Mouse (Mus musculus): ENCODE results near the gene Pelp1. TPM values are rescaled to one million over a fixed set of nuclear protein-coding genes. Genes with fewer than 3 reads are reported as not detected.
A peak's percentile ranks its signal among the peaks of the same experiment; 100 is the strongest.

Gene Pelp1
- polyA plus RNA-seq, 1 experiment from 2014 or later, result 34.0 TPM

DNA sequence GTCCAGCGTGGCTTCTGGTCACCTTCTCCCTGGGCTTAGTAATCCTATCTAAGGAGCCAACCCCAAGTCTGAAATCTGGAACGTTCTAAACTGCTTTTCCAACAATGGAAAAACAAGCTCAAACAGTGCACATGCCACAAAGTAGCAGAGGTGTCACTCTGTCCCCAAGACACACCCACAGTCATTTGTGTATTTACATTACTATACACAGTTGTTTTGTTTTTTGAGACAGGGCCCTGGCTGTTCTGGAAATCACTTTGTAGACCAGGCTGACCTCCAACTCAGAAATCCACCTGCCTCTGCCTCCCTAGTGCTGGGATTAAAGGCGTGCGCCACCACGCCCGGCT is 439 bp upstream of the Pelp1 start:
- H3K4me3 ChIP-seq (replicated peaks; ENCODE audit: low read depth, low read length), result peak overlapping the region; percentile 100
- peak overlapping the region; percentile 73; the same call in 1 of the 2 replicates for H3K27ac ChIP-seq (replicated peaks; ENCODE audit: low read depth, low read length)
- peaks cover 13% of the 10 kb centered on the region for H3K4me1 ChIP-seq (ENCODE audit: control insufficient read depth, insufficient read depth, low read length)
- peaks cover 7% of the 10 kb centered on the region; the same call in 1 of the 2 replicates for H3K36me3 ChIP-seq (ENCODE audit: control insufficient read depth, insufficient read depth, low read length)
- WGBS, result 63% methylated on average over 6 of the region's 6 CpGs
- H3K4me2 ChIP-seq (ENCODE audit: low read length), result peak overlapping the region; percentile 90
- peak overlapping the region; percentile 96 for H3K9ac ChIP-seq (replicated peaks; ENCODE audit: low read length)
- H3K9me3 ChIP-seq (ENCODE audit: control insufficient read depth, low read length), result no peaks in the 10 kb centered on the region
- no peaks in the 10 kb centered on the region for H3K27me3 ChIP-seq (ENCODE audit: control insufficient read depth, insufficient read depth, low read length)
- DNase-seq (no peak), ATAC-seq (ENCODE audit: low FRiP score, low TSS enrichment) (no peak)

DNA sequence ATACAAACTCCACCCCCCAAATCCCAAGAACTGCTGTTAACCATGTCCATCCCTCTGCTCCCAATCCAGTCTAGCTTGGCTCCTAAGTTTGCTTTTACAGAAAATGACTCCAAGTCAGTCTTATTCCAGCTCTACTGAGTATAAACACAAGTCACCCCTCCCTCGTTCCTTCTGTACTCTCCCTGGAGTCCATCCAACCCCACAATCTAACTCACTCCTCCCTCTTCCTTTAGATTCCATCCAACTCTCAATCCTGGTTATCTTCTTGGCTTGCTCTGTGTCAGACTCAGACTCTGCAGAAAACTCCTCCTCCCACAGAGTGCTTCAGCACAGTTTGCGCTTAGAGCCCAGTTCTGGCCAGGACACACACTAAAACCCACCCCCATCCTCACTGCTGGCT is 6.2 kb downstream of the Pelp1 start:
- Histone ChIP-seq H3K9ac (replicated peaks; ENCODE audit: low read length) (no peak overlapping the region), H3K4me3 (replicated peaks; ENCODE audit: low read depth, low read length) (no peak overlapping the region), H3K27ac (replicated peaks; ENCODE audit: low read depth, low read length) (no peak overlapping the region), H3K4me2 (ENCODE audit: low read length) (no peak overlapping the region), H3K9me3 (ENCODE audit: control insufficient read depth, low read length) (no peaks in the 10 kb centered on the region), H3K27me3 (ENCODE audit: control insufficient read depth, insufficient read depth, low read length) (no peaks in the 10 kb centered on the region), H3K4me1 (ENCODE audit: control insufficient read depth, insufficient read depth, low read length) (peaks cover 7% of the 10 kb centered on the region), H3K36me3 (ENCODE audit: control insufficient read depth, insufficient read depth, low read length) (peaks cover 61% of the 10 kb centered on the region)
- WGBS, result 91% methylated on average over 2 of the region's 2 CpGs
- DNase-seq (no peak), ATAC-seq (ENCODE audit: low FRiP score, low TSS enrichment) (no peak)

DNA sequence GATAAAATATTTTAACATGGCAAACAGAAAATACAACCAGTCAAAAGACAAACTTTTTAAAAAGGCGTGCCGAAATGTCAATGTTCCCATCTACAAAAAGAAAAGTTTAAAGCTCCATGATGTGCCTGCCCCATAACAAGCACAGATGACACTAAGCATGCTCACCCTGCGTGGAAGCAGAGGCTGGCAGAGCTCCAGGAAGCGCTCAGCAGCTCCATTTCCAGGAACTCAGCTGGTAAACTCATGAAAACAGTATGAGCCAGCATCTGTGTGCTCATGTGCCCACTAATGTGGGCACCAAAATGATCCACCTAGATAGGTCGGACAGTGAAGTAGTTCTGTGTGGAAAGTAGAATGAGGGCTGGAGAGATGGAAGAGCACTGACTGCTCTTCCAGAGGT is 20.4 kb downstream of the Pelp1 start:
- DNase-seq (no peak), ATAC-seq (ENCODE audit: low FRiP score, low TSS enrichment) (no peak)
- Histone ChIP-seq H3K4me2 (ENCODE audit: low read length) (no peak overlapping the region), H3K9me3 (ENCODE audit: control insufficient read depth, low read length) (no peaks in the 10 kb centered on the region), H3K27me3 (ENCODE audit: control insufficient read depth, insufficient read depth, low read length) (no peaks in the 10 kb centered on the region), H3K36me3 (ENCODE audit: control insufficient read depth, insufficient read depth, low read length) (peaks cover 40% of the 10 kb centered on the region), H3K27ac (replicated peaks; ENCODE audit: low read depth, low read length) (no peak overlapping the region), H3K9ac (replicated peaks; ENCODE audit: low read length) (no peak overlapping the region), H3K4me3 (replicated peaks; ENCODE audit: low read depth, low read length) (no peak overlapping the region), H3K4me1 (ENCODE audit: control insufficient read depth, insufficient read depth, low read length) (no peaks in the 10 kb centered on the region)
- WGBS, result 95% methylated on average over 5 of the region's 5 CpGs

DNA sequence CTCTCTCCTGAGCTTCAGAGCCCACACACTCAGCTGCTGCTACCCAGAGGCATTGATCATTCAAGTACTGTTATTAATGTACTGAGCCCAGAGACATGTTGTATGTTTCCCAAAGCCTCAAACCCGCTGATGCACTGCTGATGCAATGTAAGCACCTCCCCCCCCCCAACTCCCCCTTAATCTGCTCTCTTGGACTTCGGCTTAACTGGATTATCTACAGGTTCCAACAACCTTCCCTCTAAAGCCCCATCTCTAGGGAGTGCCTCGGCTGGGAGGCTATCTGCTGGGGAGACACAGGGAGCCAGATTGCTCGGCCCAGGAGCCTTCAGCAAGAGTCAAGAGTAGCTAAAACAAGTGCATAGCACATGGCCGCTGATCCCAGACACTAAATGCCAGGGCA is 22.4 kb downstream of the Pelp1 start:
- H3K9ac ChIP-seq (replicated peaks; ENCODE audit: low read length), result no peak overlapping the region
- ATAC-seq (ENCODE audit: low FRiP score, low TSS enrichment) (no peak), DNase-seq (no peak)
- no peaks in the 10 kb centered on the region for H3K27me3 ChIP-seq (ENCODE audit: control insufficient read depth, insufficient read depth, low read length)
- no peak overlapping the region for H3K27ac ChIP-seq (replicated peaks; ENCODE audit: low read depth, low read length)
- H3K36me3 ChIP-seq (ENCODE audit: control insufficient read depth, insufficient read depth, low read length), result peaks cover 23% of the 10 kb centered on the region
- no peak overlapping the region for H3K4me2 ChIP-seq (ENCODE audit: low read length)
- WGBS, result 60% methylated on average over 5 of the region's 5 CpGs
- H3K9me3 ChIP-seq (ENCODE audit: control insufficient read depth, low read length), result no peaks in the 10 kb centered on the region
- no peak overlapping the region for H3K4me3 ChIP-seq (replicated peaks; ENCODE audit: low read depth, low read length)
- no peaks in the 10 kb centered on the region for H3K4me1 ChIP-seq (ENCODE audit: control insufficient read depth, insufficient read depth, low read length)

DNA sequence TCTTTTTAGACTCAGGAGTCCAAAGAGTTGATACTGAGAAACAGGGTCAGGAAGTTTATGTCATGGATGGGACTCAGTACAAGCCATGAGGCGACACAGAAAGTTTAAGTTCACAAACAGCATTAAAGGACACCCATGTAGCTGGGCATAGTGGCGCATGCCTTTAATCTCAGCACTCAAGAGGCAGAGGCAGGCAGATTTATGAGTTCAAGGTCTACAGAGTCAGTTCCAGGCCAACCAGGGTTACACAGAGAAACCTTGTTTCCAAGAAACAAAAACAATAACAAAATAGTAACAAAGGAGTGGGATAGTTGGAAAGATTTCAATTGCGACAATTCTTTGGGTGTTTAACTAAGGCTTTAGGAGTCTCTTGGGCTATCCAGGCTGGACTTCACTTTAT is 25.7 kb downstream of the Pelp1 start:
- no peaks in the 10 kb centered on the region for H3K27me3 ChIP-seq (ENCODE audit: control insufficient read depth, insufficient read depth, low read length)
- ATAC-seq (ENCODE audit: low FRiP score, low TSS enrichment), result no peak
- H3K4me3 ChIP-seq (replicated peaks; ENCODE audit: low read depth, low read length), result no peak overlapping the region
- H3K4me2 ChIP-seq (ENCODE audit: low read length), result no peak overlapping the region
- WGBS, result 95% methylated on average over 3 of the region's 3 CpGs
- no peak for DNase-seq
- no peak overlapping the region for H3K9ac ChIP-seq (replicated peaks; ENCODE audit: low read length)
- H3K36me3 ChIP-seq (ENCODE audit: control insufficient read depth, insufficient read depth, low read length), result peaks cover 8% of the 10 kb centered on the region
- no peaks in the 10 kb centered on the region for H3K9me3 ChIP-seq (ENCODE audit: control insufficient read depth, low read length)
- H3K27ac ChIP-seq (replicated peaks; ENCODE audit: low read depth, low read length), result no peak overlapping the region
- no peaks in the 10 kb centered on the region for H3K4me1 ChIP-seq (ENCODE audit: control insufficient read depth, insufficient read depth, low read length)

DNA sequence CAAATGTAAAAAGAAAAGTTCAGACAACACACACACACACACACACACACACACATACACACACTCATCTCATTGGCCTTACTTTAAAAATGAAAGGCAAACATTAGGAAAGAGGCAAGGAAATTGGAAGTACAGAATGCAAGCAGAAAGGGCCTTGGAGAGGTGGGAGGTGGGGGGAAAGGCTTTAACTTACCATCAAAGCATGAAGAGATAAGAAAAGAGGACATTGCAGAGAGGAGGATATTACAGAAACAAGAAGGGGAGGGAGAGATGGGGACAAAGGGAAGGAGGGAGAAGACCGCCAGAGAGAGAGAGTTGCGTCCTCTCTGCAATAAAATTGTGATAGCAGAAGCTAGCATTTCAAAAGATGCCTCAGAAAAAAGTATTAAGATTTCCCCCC is 28.5 kb downstream of the Pelp1 start:
- no peak for DNase-seq
- WGBS, result 89% methylated on average over 2 of the region's 2 CpGs
- H3K36me3 ChIP-seq (ENCODE audit: control insufficient read depth, insufficient read depth, low read length), result peaks cover 3% of the 10 kb centered on the region; the same call in 1 of the 2 replicates
- no peaks in the 10 kb centered on the region for H3K27me3 ChIP-seq (ENCODE audit: control insufficient read depth, insufficient read depth, low read length)
- no peak overlapping the region for H3K9ac ChIP-seq (replicated peaks; ENCODE audit: low read length)
- H3K27ac ChIP-seq (replicated peaks; ENCODE audit: low read depth, low read length), result no peak overlapping the region
- no peak overlapping the region for H3K4me2 ChIP-seq (ENCODE audit: low read length)
- H3K4me1 ChIP-seq (ENCODE audit: control insufficient read depth, insufficient read depth, low read length), result no peaks in the 10 kb centered on the region
- no peak overlapping the region for H3K4me3 ChIP-seq (replicated peaks; ENCODE audit: low read depth, low read length)
- H3K9me3 ChIP-seq (ENCODE audit: control insufficient read depth, low read length), result no peaks in the 10 kb centered on the region
- ATAC-seq (ENCODE audit: low FRiP score, low TSS enrichment), result no peak

DNA sequence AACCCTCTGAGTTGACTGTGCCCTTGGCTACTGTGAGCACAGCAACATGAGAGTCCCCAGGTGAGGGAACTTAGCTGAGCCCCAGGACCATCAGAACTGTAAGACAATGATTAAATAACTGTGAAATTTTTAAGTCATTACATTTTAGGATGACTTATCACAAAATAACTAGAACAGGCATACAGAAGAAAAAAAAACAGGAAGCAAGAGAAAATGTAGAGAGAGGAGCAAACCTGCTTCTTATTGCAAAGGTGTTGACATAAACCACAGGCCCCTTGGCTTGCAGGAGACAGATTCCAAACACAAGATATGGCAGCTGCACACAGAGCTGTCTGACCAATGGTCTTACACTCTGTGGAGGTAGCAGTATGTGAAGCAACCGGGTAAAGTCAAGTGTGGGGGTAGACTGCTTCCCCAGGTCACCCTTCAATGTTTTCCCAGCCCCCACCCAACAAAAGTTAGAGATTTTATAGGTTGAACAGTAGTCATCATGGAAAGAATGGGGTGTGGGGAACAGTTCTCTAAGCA is 29.3 kb downstream of the Pelp1 start:
- peaks cover 3% of the 10 kb centered on the region; the same call in 1 of the 2 replicates for H3K36me3 ChIP-seq (ENCODE audit: control insufficient read depth, insufficient read depth, low read length)
- H3K9me3 ChIP-seq (ENCODE audit: control insufficient read depth, low read length), result no peaks in the 10 kb centered on the region
- no peak overlapping the region for H3K27ac ChIP-seq (replicated peaks; ENCODE audit: low read depth, low read length)
- ATAC-seq (ENCODE audit: low FRiP score, low TSS enrichment) (no peak), DNase-seq (no peak)
- H3K4me1 ChIP-seq (ENCODE audit: control insufficient read depth, insufficient read depth, low read length), result no peaks in the 10 kb centered on the region
- WGBS, result 84% methylated on average over 1 of the region's 1 CpGs
- no peak overlapping the region for H3K4me2 ChIP-seq (ENCODE audit: low read length)
- H3K27me3 ChIP-seq (ENCODE audit: control insufficient read depth, insufficient read depth, low read length), result no peaks in the 10 kb centered on the region
- H3K4me3 ChIP-seq (replicated peaks; ENCODE audit: low read depth, low read length), result no peak overlapping the region
- no peak overlapping the region for H3K9ac ChIP-seq (replicated peaks; ENCODE audit: low read length)

DNA sequence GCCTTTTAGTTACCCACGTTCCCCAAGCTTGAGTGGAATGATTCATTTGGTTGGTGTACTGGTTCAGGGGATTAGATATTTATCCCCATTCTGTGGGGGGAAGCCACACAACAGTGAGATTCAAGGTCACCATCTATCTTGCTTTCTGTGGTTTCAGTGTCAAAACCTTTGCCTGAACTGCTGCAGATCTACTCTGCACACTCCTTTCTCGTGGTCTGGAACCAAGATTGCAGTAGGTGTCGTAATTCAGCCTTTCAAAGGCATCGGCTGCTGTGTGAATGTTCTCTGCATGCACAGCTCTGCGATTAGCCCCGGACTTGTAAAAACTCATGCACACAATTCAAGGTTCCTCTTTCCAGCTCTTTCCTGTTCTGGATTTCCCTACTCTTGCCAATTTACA is 33.8 kb downstream of the Pelp1 start:
- H3K9me3 ChIP-seq (ENCODE audit: control insufficient read depth, low read length), result no peaks in the 10 kb centered on the region
- H3K4me2 ChIP-seq (ENCODE audit: low read length), result no peak overlapping the region
- H3K27ac ChIP-seq (replicated peaks; ENCODE audit: low read depth, low read length), result no peak overlapping the region
- no peak for DNase-seq
- H3K4me3 ChIP-seq (replicated peaks; ENCODE audit: low read depth, low read length), result no peak overlapping the region
- no peak for ATAC-seq (ENCODE audit: low FRiP score, low TSS enrichment)
- 87% methylated on average over 6 of the region's 6 CpGs for WGBS
- H3K9ac ChIP-seq (replicated peaks; ENCODE audit: low read length), result no peak overlapping the region
- no peaks in the 10 kb centered on the region for H3K36me3 ChIP-seq (ENCODE audit: control insufficient read depth, insufficient read depth, low read length)
- H3K4me1 ChIP-seq (ENCODE audit: control insufficient read depth, insufficient read depth, low read length), result no peaks in the 10 kb centered on the region
- no peaks in the 10 kb centered on the region for H3K27me3 ChIP-seq (ENCODE audit: control insufficient read depth, insufficient read depth, low read length)

DNA sequence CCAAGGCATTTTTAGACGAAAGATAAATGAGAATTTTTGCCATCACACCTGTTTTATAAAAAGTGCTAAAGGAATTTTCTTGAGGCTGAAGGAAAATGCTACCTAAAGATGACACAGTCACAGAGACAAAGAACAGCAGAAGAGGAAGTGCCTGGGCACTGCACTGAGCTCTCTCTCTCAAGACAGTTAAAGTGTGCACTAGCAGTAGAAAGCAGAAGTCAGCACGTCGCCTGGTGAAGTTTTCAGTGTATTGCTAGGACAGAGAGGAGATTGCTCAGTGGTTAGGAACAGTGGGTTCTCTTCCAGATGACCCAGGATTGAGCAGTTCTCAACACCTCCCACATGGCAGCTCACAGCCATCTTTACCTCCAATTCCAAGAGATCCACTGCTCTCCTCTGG is 35.5 kb downstream of the Pelp1 start:
- DNase-seq (no peak), ATAC-seq (ENCODE audit: low FRiP score, low TSS enrichment) (no peak)
- Histone ChIP-seq H3K36me3 (ENCODE audit: control insufficient read depth, insufficient read depth, low read length) (no peaks in the 10 kb centered on the region), H3K9ac (replicated peaks; ENCODE audit: low read length) (no peak overlapping the region), H3K4me3 (replicated peaks; ENCODE audit: low read depth, low read length) (no peak overlapping the region), H3K27me3 (ENCODE audit: control insufficient read depth, insufficient read depth, low read length) (no peaks in the 10 kb centered on the region), H3K4me1 (ENCODE audit: control insufficient read depth, insufficient read depth, low read length) (no peaks in the 10 kb centered on the region), H3K9me3 (ENCODE audit: control insufficient read depth, low read length) (no peaks in the 10 kb centered on the region), H3K4me2 (ENCODE audit: low read length) (no peak overlapping the region), H3K27ac (replicated peaks; ENCODE audit: low read depth, low read length) (no peak overlapping the region)
- WGBS, result 79% methylated on average over 3 of the region's 3 CpGs
